Mouse (Mus musculus) liver, embryonic 14.5 days (tissue): ENCODE data around the gene Eno3. TPM values are rescaled to one million over a fixed set of nuclear protein-coding genes. Genes with fewer than 3 reads are reported as not detected.
A peak's percentile ranks its signal among the peaks of the same experiment; 100 is the strongest.

ENCODE experiments used
- ATAC-seq: fragments of 200-750 bp; cut with Nextera tagmentation; 2 replicates; pipeline ENCODE4 v1.8.0; 2017; ENCODE audit warnings: moderate number of reproducible peaks, mild to moderate bottlenecking, moderate library complexity; ENCODE audit not compliant: insufficient read depth
- DNase-seq, 3 experiments: peaks; one replicate each; pipeline ENCODE4 v3.0.0-alpha.2; 2012 to 2013; ENCODE audit warnings: low read depth in 3 of 3, low spot score in 3 of 3
- H3K27ac ChIP-seq: fragments of 300-500 bp; sonication (generic); 2 replicates; pipeline ENCODE4 v1.5.1; 2014; ENCODE audit warnings: moderate library complexity, mild to moderate bottlenecking, control low read depth, inconsistent platforms
- H3K27me3 ChIP-seq: fragments of 300-500 bp; sonication (generic); 2 replicates; pipeline ENCODE4 v1.6.1; 2014; ENCODE audit warnings: mild to moderate bottlenecking, low read length, moderate library complexity; ENCODE audit not compliant: control insufficient read depth, insufficient read depth
- H3K36me3 ChIP-seq: fragments of 300-500 bp; sonication (generic); replicated peaks from 2 replicates; pipeline ENCODE4 v1.6.1; 2014; ENCODE audit warnings: low read depth; ENCODE audit not compliant: control insufficient read depth, insufficient read depth
- H3K4me1 ChIP-seq, 2 experiments: fragments of 200-500 bp in 1 of 2; fragments of 300-500 bp in 1 of 2; sonication (generic) in 1 of 2; replicated peaks; 2 replicates each; pipeline ENCODE4 v1.6.1; 2012 to 2014; ENCODE audit warnings: antibody characterized with exemption in 1 of 2, inconsistent platforms in 1 of 2, low read length in 1 of 2; ENCODE audit not compliant: control insufficient read depth in 2 of 2, insufficient read depth in 2 of 2
- H3K4me2 ChIP-seq: fragments of 300-500 bp; sonication (generic); 2 replicates; pipeline ENCODE4 v1.6.1; 2014; ENCODE audit warnings: low read depth, mild to moderate bottlenecking, control low read depth, moderate library complexity
- H3K4me3 ChIP-seq, 2 experiments: fragments of 200-500 bp in 1 of 2; fragments of 300-500 bp in 1 of 2; sonication (generic) in 1 of 2; 2 replicates each; pipeline ENCODE4 v1.5.1; 2012 to 2014; ENCODE audit warnings: low read depth in 2 of 2, low read length in 2 of 2, mild to moderate bottlenecking in 2 of 2, control low read depth in 1 of 2, inconsistent platforms in 1 of 2, moderate library complexity in 1 of 2; ENCODE audit not compliant: insufficient read depth in 1 of 2
- H3K9ac ChIP-seq: fragments of 300-500 bp; sonication (generic); replicated peaks from 2 replicates; pipeline ENCODE4 v1.6.1; 2014; ENCODE audit warnings: mild to moderate bottlenecking, control low read depth, moderate library complexity
- H3K9me3 ChIP-seq: fragments of 300-500 bp; sonication (generic); 2 replicates; pipeline ENCODE4 v1.6.1; 2016; ENCODE audit warnings: low read length, mixed read lengths; ENCODE audit not compliant: control insufficient read depth
- CTCF ChIP-seq: IDR thresholded peaks from 2 replicates; pipeline ENCODE4 v1.5.1; 2016; ENCODE audit warnings: antibody characterized with exemption, low read depth, control low read depth
- EP300 ChIP-seq: IDR thresholded peaks from 2 replicates; pipeline ENCODE4 v1.6.1; 2016; ENCODE audit warnings: antibody characterized with exemption, low read depth
- WGBS: fragments of 180-500 bp; shearing (Covaris S2); extraction: QIAGEN DNeasy Blood & Tissue Kit; methylation state at CpG from one replicate; pipeline ENCODE4 v1.1.7; 2014; ENCODE audit not compliant: insufficient replicate concordance; 5-methylcytosine and 5-hydroxymethylcytosine counted together
- polyA plus RNA-seq, 2 experiments: library from polyadenylated mRNA; depleted of rRNA in 1 of 2; stranded (reverse) in 1 of 2; unstranded in 1 of 2; fragments of >200 nt; fragmentation: Nextera tagmentation in 1 of 2; extraction: Ambion mirVana in 1 of 2; gene quantifications; 2 replicates each; pipeline versions ENCODE4 v1.2.1 to v1.2.3; 2012 to 2014

The Eno3 gene
- polyA plus RNA-seq, 2 experiments, result 3.6 to 3.7 TPM

GRCm38 (mm10) chr11:70658942-70659341, 1.9 kb downstream of the Eno3 start:
- ATAC-seq (no peak), DNase-seq (no peak)
- Histone ChIP-seq H3K4me2 (no peak overlapping the region), H3K36me3 (peaks cover 5% of the 10 kb centered on the region), H3K4me1 (peaks cover 15 to 20% of the 10 kb centered on the region in 2 experiments), H3K9ac (no peak overlapping the region), H3K9me3 (no peaks in the 10 kb centered on the region), H3K27me3 (no peaks in the 10 kb centered on the region; the same call in 1 of the 2 replicates), H3K27ac (no peak overlapping the region), H3K4me3 (no peak overlapping the region)
- no peak for TF ChIP-seq CTCF
- TF ChIP-seq EP300, result no peak
- 59% methylated on average over 8 of the region's 8 CpGs for WGBS

GRCm38 (mm10) chr11:70660571-70660970, 3.6 kb downstream of the Eno3 start:
- H3K36me3 ChIP-seq, result peaks cover 17% of the 10 kb centered on the region
- H3K4me3 ChIP-seq, result no peak overlapping the region
- no peak for ATAC-seq
- TF ChIP-seq CTCF (no peak), EP300 (no peak)
- H3K27ac ChIP-seq, result no peak overlapping the region
- DNase-seq, result no peak
- H3K27me3 ChIP-seq, result no peaks in the 10 kb centered on the region; the same call in 1 of the 2 replicates
- H3K9ac ChIP-seq, result no peak overlapping the region
- no peak overlapping the region for H3K4me2 ChIP-seq
- 79% methylated on average over 8 of the region's 8 CpGs for WGBS
- peaks cover 15 to 16% of the 10 kb centered on the region in 2 experiments for H3K4me1 ChIP-seq
- no peaks in the 10 kb centered on the region for H3K9me3 ChIP-seq

- no peak overlapping the region for H3K27ac ChIP-seq
- WGBS, result 87% methylated on average over 8 of the region's 8 CpGs
- peaks cover 17% of the 10 kb centered on the region for H3K36me3 ChIP-seq
- H3K4me2 ChIP-seq, result no peak overlapping the region
- no peak for TF ChIP-seq EP300
- TF ChIP-seq CTCF, result no peak
- peaks cover 8% of the 10 kb centered on the region in 2 experiments for H3K4me1 ChIP-seq
- ATAC-seq (no peak), DNase-seq (no peak)
- no peaks in the 10 kb centered on the region for H3K27me3 ChIP-seq
- H3K4me3 ChIP-seq, result no peak overlapping the region
- H3K9ac ChIP-seq, result no peak overlapping the region
- H3K9me3 ChIP-seq, result no peaks in the 10 kb centered on the region
These were observed 6.1 kb downstream of the Eno3 start for GRCm38 (mm10) chr11:70663101-70663500.

GRCm38 (mm10) chr11:70663957-70664356, 7.0 kb downstream of the Eno3 start:
- H3K4me3 ChIP-seq, result no peak overlapping the region
- no peak for ATAC-seq
- H3K9me3 ChIP-seq, result no peaks in the 10 kb centered on the region
- 86% methylated on average over 6 of the region's 6 CpGs for WGBS
- no peaks in the 10 kb centered on the region for H3K27me3 ChIP-seq
- H3K27ac ChIP-seq, result no peak overlapping the region
- no peak for DNase-seq
- no peak overlapping the region for H3K9ac ChIP-seq
- TF ChIP-seq CTCF (no peak), EP300 (no peak)
- H3K4me2 ChIP-seq, result no peak overlapping the region
- peaks cover 17% of the 10 kb centered on the region for H3K36me3 ChIP-seq
- H3K4me1 ChIP-seq, result peaks cover 9 to 10% of the 10 kb centered on the region in 2 experiments

GRCm38 (mm10) chr11:70664741-70665140, 7.7 kb downstream of the Eno3 start:
- no peak overlapping the region for H3K4me2 ChIP-seq
- no peaks in the 10 kb centered on the region for H3K9me3 ChIP-seq
- no peak overlapping the region for H3K4me3 ChIP-seq
- no peak overlapping the region for H3K9ac ChIP-seq
- TF ChIP-seq CTCF (0 out of 2 replicates have a peak, but pooled peaks have one; percentile 29), EP300 (no peak)
- H3K4me1 ChIP-seq, result peaks cover 9 to 10% of the 10 kb centered on the region in 2 experiments
- no peaks in the 10 kb centered on the region for H3K27me3 ChIP-seq
- WGBS, result 82% methylated on average over 9 of the region's 9 CpGs
- peaks cover 17% of the 10 kb centered on the region for H3K36me3 ChIP-seq
- H3K27ac ChIP-seq, result no peak overlapping the region
- no peak for DNase-seq
- no peak for ATAC-seq
